Mouse (Mus musculus): ENCODE results near the gene Snd1. TPM values are rescaled to one million over a fixed set of nuclear protein-coding genes. Genes with fewer than 3 reads are reported as not detected.
"Not testable (repeated sequence)": the region's sequence is repeated elsewhere in the genome, so short reads cannot be mapped to it uniquely, and the experiment has no call there.

The Snd1 gene
- polyA plus RNA-seq, 1 experiment from 2014 or later = 128 TPM

DNA sequence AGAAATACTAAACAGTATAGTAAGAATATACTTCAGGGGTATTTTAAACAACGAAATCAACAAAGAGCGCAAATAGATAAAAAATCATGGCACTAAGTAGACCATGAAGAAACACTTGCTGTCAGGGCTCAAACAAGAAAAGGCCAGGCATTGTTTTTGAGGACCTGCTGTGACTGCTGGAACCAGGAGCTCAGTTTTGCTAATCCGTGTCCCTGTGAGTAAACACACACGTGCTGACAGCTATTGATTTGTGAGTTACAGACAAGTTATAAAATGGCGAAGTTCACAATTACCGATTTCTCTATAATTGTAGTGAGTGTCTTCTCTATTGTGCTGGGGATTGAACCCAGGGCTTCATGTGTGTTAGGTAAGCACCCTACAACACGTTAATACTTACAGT, 27.6 kb downstream of the Snd1 start:
- no peak for ATAC-seq (ENCODE audit: low read depth)
- Histone ChIP-seq H3K9ac (ENCODE audit: low read length) (no peak overlapping the region), H3K4me2 (ENCODE audit: low read depth, low read length) (no peak overlapping the region), H3K27me3 (ENCODE audit: control insufficient read depth, insufficient read depth, low read depth, low read length) (no peaks in the 10 kb centered on the region), H3K4me1 (replicated peaks; ENCODE audit: control insufficient read depth, insufficient read depth, low read length) (peaks cover 7% of the 10 kb centered on the region), H3K4me3 (ENCODE audit: low read length) (no peak overlapping the region), H3K27ac (ENCODE audit: low read length) (no peak overlapping the region), H3K36me3 (ENCODE audit: control insufficient read depth, insufficient read depth, low read length) (0 out of 2 replicates have a peak, but pooled peaks cover 2% of the 10 kb centered on the region), H3K9me3 (ENCODE audit: control insufficient read depth, low read length) (no peaks in the 10 kb centered on the region)
- 86% methylated on average over 7 of the region's 7 CpGs for WGBS

DNA sequence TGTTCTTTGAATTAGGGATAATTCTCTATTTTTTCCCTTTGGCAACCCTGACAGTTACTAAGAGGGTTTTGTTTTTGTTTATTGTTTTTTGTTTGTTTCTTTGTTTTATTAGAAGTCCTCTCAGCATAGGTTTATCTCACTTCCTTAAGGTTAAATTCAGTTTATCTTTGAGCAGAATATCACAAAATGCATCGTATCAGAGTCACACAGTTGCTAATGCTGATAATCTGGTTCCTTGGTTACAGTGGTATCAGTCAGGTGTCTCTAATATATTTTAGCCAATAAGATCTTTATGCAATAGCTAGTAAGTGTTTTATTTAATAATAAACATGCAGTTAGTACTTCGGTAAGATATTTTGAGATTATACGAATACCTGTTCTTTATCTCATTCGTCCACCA, 28.2 kb downstream of the Snd1 start:
- ATAC-seq (ENCODE audit: low read depth) = no peak
- Histone ChIP-seq H3K4me1 (replicated peaks; ENCODE audit: control insufficient read depth, insufficient read depth, low read length) (peaks cover 3% of the 10 kb centered on the region; the same call in 1 of the 2 replicates), H3K4me3 (ENCODE audit: low read length) (no peak overlapping the region), H3K4me2 (ENCODE audit: low read depth, low read length) (no peak overlapping the region), H3K27ac (ENCODE audit: low read length) (no peak overlapping the region), H3K27me3 (ENCODE audit: control insufficient read depth, insufficient read depth, low read depth, low read length) (no peaks in the 10 kb centered on the region), H3K9ac (ENCODE audit: low read length) (no peak overlapping the region), H3K36me3 (ENCODE audit: control insufficient read depth, insufficient read depth, low read length) (0 out of 2 replicates have a peak, but pooled peaks cover 2% of the 10 kb centered on the region), H3K9me3 (ENCODE audit: control insufficient read depth, low read length) (no peaks in the 10 kb centered on the region)
- 91% methylated on average over 4 of the region's 4 CpGs for WGBS

GRCm38 (mm10) chr6:28504611-28505010, 29.7 kb downstream of the Snd1 start:
- no peaks in the 10 kb centered on the region for H3K4me1 ChIP-seq (replicated peaks; ENCODE audit: control insufficient read depth, insufficient read depth, low read length)
- H3K9ac ChIP-seq (ENCODE audit: low read length) = no peak overlapping the region
- no peaks in the 10 kb centered on the region for H3K27me3 ChIP-seq (ENCODE audit: control insufficient read depth, insufficient read depth, low read depth, low read length)
- H3K4me3 ChIP-seq (ENCODE audit: low read length) = no peak overlapping the region
- H3K9me3 ChIP-seq (ENCODE audit: control insufficient read depth, low read length) = no peaks in the 10 kb centered on the region
- 82% methylated on average over 7 of the region's 7 CpGs for WGBS
- H3K4me2 ChIP-seq (ENCODE audit: low read depth, low read length) = no peak overlapping the region
- no peak overlapping the region for H3K27ac ChIP-seq (ENCODE audit: low read length)
- 0 out of 2 replicates have a peak, but pooled peaks cover 2% of the 10 kb centered on the region for H3K36me3 ChIP-seq (ENCODE audit: control insufficient read depth, insufficient read depth, low read length)
- no peak for ATAC-seq (ENCODE audit: low read depth)

DNA sequence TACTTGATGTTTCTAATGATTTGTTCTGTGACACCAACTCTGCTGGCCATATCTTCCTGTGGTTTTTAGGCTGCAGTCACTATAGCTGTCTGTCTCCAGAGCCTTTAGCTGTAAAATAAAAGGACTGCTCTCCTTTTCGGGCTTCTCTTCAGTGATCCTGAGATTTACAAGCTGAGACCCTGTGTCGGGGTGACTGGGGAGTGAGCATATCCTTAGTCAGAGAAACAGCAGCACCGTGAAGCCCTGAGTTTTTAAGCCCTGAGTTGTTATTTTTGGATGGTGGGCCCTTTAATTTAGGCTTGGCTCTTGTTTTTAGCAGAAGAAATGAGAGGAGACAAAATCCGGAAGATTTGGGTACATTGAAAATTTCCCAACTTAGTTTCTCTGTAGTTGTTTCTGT, 32.8 kb downstream of the Snd1 start:
- 82% methylated on average over 4 of the region's 4 CpGs for WGBS
- Histone ChIP-seq H3K4me2 (ENCODE audit: low read depth, low read length) (no peak overlapping the region), H3K4me1 (replicated peaks; ENCODE audit: control insufficient read depth, insufficient read depth, low read length) (no peaks in the 10 kb centered on the region), H3K9ac (ENCODE audit: low read length) (no peak overlapping the region), H3K36me3 (ENCODE audit: control insufficient read depth, insufficient read depth, low read length) (0 out of 2 replicates have a peak, but pooled peaks cover 2% of the 10 kb centered on the region), H3K4me3 (ENCODE audit: low read length) (no peak overlapping the region), H3K27me3 (ENCODE audit: control insufficient read depth, insufficient read depth, low read depth, low read length) (no peaks in the 10 kb centered on the region), H3K9me3 (ENCODE audit: control insufficient read depth, low read length) (no peaks in the 10 kb centered on the region), H3K27ac (ENCODE audit: low read length) (no peak overlapping the region)
- ATAC-seq (ENCODE audit: low read depth) = no peak

DNA sequence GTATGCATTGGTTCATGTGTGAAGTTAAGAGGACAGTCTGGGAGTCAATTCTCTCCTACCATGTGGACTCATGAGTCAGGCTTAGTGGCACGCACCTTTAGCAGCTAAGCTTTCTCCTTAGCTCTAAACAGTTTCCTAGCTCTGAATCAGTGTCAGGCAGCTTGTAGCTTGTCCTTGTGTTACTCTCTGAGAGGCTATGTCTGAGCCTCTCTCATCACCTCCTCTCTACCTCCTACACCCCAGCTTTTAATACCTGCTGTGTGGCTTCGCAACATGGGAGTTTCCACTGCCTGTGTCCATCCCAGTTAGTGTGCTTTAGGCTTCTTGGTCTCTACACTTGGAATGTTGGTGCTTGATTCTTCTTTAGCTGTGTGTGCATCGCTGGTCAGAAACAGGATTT, 39.3 kb downstream of the Snd1 start:
- no peak overlapping the region for H3K9ac ChIP-seq (ENCODE audit: low read length)
- ATAC-seq (ENCODE audit: low read depth) = no peak
- no peak overlapping the region for H3K27ac ChIP-seq (ENCODE audit: low read length)
- no peak overlapping the region for H3K4me3 ChIP-seq (ENCODE audit: low read length)
- H3K9me3 ChIP-seq (ENCODE audit: control insufficient read depth, low read length) = no peaks in the 10 kb centered on the region
- H3K4me1 ChIP-seq (replicated peaks; ENCODE audit: control insufficient read depth, insufficient read depth, low read length) = no peaks in the 10 kb centered on the region
- no peaks in the 10 kb centered on the region for H3K27me3 ChIP-seq (ENCODE audit: control insufficient read depth, insufficient read depth, low read depth, low read length)
- H3K4me2 ChIP-seq (ENCODE audit: low read depth, low read length) = no peak overlapping the region
- peaks cover 13% of the 10 kb centered on the region for H3K36me3 ChIP-seq (ENCODE audit: control insufficient read depth, insufficient read depth, low read length)
- WGBS = 96% methylated on average over 3 of the region's 3 CpGs

DNA sequence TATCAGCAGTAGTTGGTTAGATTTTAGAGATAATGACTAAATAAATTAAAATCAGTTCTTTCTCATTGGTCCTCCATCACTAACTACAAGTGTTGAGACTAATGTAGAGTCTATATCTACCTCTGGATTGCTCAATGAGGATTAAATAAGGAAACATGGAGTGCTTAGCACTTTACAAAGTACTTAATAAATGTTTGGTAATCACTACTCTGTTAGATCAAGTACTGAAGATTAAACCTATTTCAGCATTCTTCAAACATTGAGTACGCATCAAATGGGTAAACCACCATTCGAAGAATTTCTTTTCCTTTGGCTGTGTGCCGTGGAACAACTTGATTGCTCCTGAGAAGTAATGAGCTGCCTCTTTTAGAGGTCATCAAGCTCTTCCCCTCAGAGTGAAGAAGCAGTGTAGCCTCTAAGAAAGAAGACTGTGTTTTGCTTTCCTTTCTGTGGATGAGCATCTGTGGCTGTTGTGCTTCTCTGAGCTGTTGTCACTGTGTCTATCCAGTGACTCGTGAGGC, 40.0 kb downstream of the Snd1 start:
- H3K36me3 ChIP-seq (ENCODE audit: control insufficient read depth, insufficient read depth, low read length) = peaks cover 13% of the 10 kb centered on the region
- 70% methylated on average over 4 of the region's 4 CpGs for WGBS
- no peaks in the 10 kb centered on the region for H3K4me1 ChIP-seq (replicated peaks; ENCODE audit: control insufficient read depth, insufficient read depth, low read length)

DNA sequence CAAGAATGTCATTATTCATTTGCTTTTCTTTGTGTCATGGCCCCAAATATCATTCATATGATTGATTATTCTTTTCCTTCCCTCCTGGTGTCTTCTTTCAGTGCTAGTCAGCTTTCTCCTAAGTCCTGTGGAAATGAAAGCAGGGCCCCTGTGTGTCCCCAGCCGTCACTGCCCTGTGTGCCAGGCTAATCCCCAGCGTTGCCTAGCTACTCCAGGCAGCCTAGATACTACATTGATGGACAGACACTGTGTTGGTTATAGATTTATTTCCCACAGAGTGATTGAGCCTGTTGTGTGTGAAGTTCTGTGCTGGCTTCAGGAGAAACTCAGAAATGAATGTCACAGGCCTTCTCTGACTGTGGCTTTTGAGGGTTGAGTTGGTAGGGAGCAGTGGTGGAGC, 41.7 kb downstream of the Snd1 start:
- Histone ChIP-seq H3K36me3 (ENCODE audit: control insufficient read depth, insufficient read depth, low read length) (peaks cover 17% of the 10 kb centered on the region), H3K4me2 (ENCODE audit: low read depth, low read length) (no peak overlapping the region), H3K9ac (ENCODE audit: low read length) (no peak overlapping the region), H3K27ac (ENCODE audit: low read length) (no peak overlapping the region), H3K4me1 (replicated peaks; ENCODE audit: control insufficient read depth, insufficient read depth, low read length) (no peaks in the 10 kb centered on the region), H3K4me3 (ENCODE audit: low read length) (no peak overlapping the region), H3K27me3 (ENCODE audit: control insufficient read depth, insufficient read depth, low read depth, low read length) (no peaks in the 10 kb centered on the region), H3K9me3 (ENCODE audit: control insufficient read depth, low read length) (no peaks in the 10 kb centered on the region)
- 79% methylated on average over 2 of the region's 2 CpGs for WGBS
- no peak for ATAC-seq (ENCODE audit: low read depth)

More for the DNA sequence above, 40.0 kb downstream of the Snd1 start:
- no peak overlapping the region for H3K9ac ChIP-seq (ENCODE audit: low read length)
- no peak overlapping the region for H3K27ac ChIP-seq (ENCODE audit: low read length)
- no peak overlapping the region for H3K4me2 ChIP-seq (ENCODE audit: low read depth, low read length)
- no peaks in the 10 kb centered on the region for H3K9me3 ChIP-seq (ENCODE audit: control insufficient read depth, low read length)
- H3K4me3 ChIP-seq (ENCODE audit: low read length) = no peak overlapping the region
- no peak for ATAC-seq (ENCODE audit: low read depth)
- H3K27me3 ChIP-seq (ENCODE audit: control insufficient read depth, insufficient read depth, low read depth, low read length) = no peaks in the 10 kb centered on the region

- WGBS = 52% methylated on average over 1 of the region's 1 CpGs
- Histone ChIP-seq H3K36me3 (ENCODE audit: control insufficient read depth, insufficient read depth, low read length) (peaks cover 17% of the 10 kb centered on the region), H3K9ac (ENCODE audit: low read length) (no peak overlapping the region), H3K4me1 (replicated peaks; ENCODE audit: control insufficient read depth, insufficient read depth, low read length) (no peaks in the 10 kb centered on the region), H3K4me3 (ENCODE audit: low read length) (no peak overlapping the region), H3K9me3 (ENCODE audit: control insufficient read depth, low read length) (no peaks in the 10 kb centered on the region), H3K4me2 (ENCODE audit: low read depth, low read length) (no peak overlapping the region), H3K27ac (ENCODE audit: low read length) (no peak overlapping the region), H3K27me3 (ENCODE audit: control insufficient read depth, insufficient read depth, low read depth, low read length) (no peaks in the 10 kb centered on the region)
- no peak for ATAC-seq (ENCODE audit: low read depth)
Measured at GRCm38 (mm10) chr6:28517050-28517449, 42.1 kb downstream of the Snd1 start.

- Histone ChIP-seq H3K4me2 (ENCODE audit: low read depth, low read length) (no peak overlapping the region), H3K4me3 (ENCODE audit: low read length) (no peak overlapping the region), H3K4me1 (replicated peaks; ENCODE audit: control insufficient read depth, insufficient read depth, low read length) (no peaks in the 10 kb centered on the region), H3K27me3 (ENCODE audit: control insufficient read depth, insufficient read depth, low read depth, low read length) (no peaks in the 10 kb centered on the region), H3K27ac (ENCODE audit: low read length) (no peak overlapping the region), H3K9ac (ENCODE audit: low read length) (no peak overlapping the region), H3K9me3 (ENCODE audit: control insufficient read depth, low read length) (no peaks in the 10 kb centered on the region), H3K36me3 (ENCODE audit: control insufficient read depth, insufficient read depth, low read length) (peaks cover 4% of the 10 kb centered on the region; the same call in 1 of the 2 replicates)
- WGBS = 88% methylated on average over 8 of the region's 8 CpGs
- ATAC-seq (ENCODE audit: low read depth) = no peak
Measured at GRCm38 (mm10) chr6:28519426-28519825, 44.5 kb downstream of the Snd1 start.

GRCm38 (mm10) chr6:28520787-28521186, 45.8 kb downstream of the Snd1 start:
- not testable (repeated sequence) for H3K27ac ChIP-seq (ENCODE audit: low read length); H3K4me1 ChIP-seq (replicated peaks; ENCODE audit: control insufficient read depth, insufficient read depth, low read length); H3K4me3 ChIP-seq (ENCODE audit: low read length); ATAC-seq (ENCODE audit: low read depth); H3K36me3 ChIP-seq (ENCODE audit: control insufficient read depth, insufficient read depth, low read length); H3K4me2 ChIP-seq (ENCODE audit: low read depth, low read length); H3K27me3 ChIP-seq (ENCODE audit: control insufficient read depth, insufficient read depth, low read depth, low read length); H3K9me3 ChIP-seq (ENCODE audit: control insufficient read depth, low read length); H3K9ac ChIP-seq (ENCODE audit: low read length)
- WGBS = 85% methylated on average over 5 of the region's 5 CpGs
